Mouse (Mus musculus) adrenal gland, adult 18-20 months (tissue): ENCODE results near the gene Bpifb5. TPM values are rescaled to one million over a fixed set of nuclear protein-coding genes. Genes with fewer than 3 reads are reported as not detected.
"Not testable (repeated sequence)": the region's sequence is repeated elsewhere in the genome, so short reads cannot be mapped to it uniquely, and the experiment has no call there.

Experiments used
- DNase-seq, 2 experiments: peaks; one replicate each; pipeline ENCODE4 v3.0.0; 2021 to 2022; ENCODE audit warnings: low spot score in 2 of 2
- total RNA-seq, 2 experiments: library from RNA; stranded (reverse); gene quantifications; 1 replicate in 1 of 2; 2 replicates in 1 of 2; pipeline ENCODE4 v1.2.3; 2021

Gene Bpifb5
- total RNA-seq, 2 experiments from 2014 or later: not detected

DNA sequence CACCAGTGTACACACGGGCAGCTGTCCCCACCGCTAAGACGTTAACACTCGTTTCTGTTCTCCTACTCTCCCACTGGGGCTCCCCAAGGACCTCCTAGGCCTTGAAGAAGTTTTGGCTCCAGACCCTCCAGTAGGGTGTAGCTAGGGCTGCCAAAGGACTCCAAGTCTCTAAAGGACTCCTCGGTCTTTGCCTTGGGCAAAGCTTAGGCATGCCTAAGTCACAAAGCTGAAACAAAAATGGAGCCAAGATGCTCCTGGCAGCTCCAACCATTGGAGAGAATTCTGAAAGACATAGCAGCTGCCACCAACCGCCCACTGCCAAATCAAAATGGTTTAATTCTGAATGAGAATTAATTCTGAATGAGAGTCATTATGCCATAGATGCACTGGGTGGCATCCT, 9.9 kb downstream of the Bpifb5 start:
- DNase-seq: no peak

GRCm38 (mm10) chr2:154240771-154241170, 17.2 kb downstream of the Bpifb5 start:
- DNase-seq: no peak

DNA sequence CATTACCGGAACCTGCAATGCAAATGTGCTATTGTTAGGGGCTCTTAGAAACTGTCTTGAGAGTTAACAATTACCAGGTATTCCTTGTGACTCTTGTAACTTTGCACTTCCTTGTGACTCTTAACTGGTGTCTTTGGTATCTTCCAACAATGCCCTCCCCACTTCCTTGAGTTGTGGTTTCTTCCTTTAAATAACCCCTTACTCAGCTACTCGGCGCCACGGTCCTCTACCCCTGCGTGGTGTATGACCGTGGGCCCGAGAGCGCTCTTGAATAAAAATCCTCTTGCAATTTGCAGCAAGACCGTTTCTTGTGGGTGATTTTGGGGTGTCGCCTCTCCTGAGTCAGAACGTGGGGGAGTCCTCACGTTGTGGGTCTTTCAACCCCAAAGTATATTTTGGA, 19.2 kb downstream of the Bpifb5 start:
- not testable (repeated sequence) for DNase-seq

- no peak for DNase-seq
Observed at GRCm38 (mm10) chr2:154243356-154244036, 20.0 kb downstream of the Bpifb5 start.

DNA sequence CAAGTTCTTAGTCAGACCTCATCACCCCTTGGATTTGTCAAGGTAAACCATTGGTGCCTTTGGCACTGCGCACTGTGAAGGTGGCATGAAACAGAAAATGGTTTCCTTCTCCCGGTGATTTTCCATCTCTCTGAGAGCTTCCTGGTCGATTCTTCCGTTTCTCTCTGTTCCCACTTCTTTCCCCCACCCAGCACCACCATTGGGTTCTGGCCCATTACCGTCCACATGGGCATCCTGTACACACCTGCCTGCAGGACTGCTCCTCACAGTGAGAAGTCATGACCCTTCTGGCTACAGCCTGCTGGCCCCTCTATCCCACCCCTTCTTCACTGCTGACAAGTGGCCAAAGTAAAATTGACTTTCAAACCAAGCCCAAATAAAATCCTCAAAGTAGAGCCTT, 21.8 kb downstream of the Bpifb5 start:
- DNase-seq: no peak

DNA sequence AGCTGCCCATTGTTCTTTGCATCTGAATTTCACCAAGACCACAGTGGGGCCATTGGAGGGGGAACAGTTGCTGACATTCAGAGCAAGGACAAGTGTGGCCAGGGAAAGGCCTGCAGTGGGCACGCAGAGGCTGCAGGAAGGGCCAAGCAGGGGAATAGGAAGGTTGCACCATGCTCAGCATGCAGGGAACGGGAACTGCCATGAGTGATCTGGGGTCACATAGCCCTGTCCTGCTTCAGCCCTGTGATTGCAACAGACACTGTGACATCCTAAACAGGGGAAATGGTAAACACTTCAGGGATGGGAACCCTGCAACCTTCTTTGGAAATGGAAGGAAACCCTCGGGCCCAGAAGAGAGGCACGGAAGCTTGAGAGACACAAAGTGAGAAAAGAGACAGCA, 31.7 kb downstream of the Bpifb5 start:
- DNase-seq: not testable (repeated sequence)

GRCm38 (mm10) chr2:154255770-154256169, 32.2 kb downstream of the Bpifb5 start:
- no peak for DNase-seq

GRCm38 (mm10) chr2:154257554-154257953, 34.0 kb downstream of the Bpifb5 start, which contains the start of gene Bpifb9a:
Gene Bpifb9a (plus strand): TSS chr2:154257854.
- not testable (repeated sequence) for DNase-seq

DNA sequence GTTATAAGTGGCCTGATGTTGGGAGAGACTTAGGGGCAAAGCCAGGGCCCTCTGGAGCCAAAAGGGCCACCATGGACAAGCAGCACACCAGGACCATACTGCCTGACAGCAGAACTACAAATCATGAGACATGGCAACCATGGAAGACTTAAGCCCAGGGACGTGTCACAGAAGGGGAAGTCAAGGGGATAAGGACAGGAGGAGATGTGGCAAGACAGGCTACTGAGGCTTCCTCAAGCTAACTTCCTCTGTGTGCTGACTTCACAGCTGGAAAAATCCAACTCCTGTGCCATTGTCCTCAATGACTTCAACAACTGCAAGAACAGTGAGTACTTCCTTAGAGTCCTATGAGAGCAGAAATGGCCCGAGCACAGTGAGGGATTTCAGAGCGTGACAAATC, 40.9 kb downstream of the Bpifb5 start:
- not testable (repeated sequence) for DNase-seq

Other genes with a start within 250 kb of the Bpifb5 start
- gene Bpifa6, start 248.8 kb upstream of the Bpifb5 start, total RNA-seq: not detected
- not detected for gene Bpifa2, start 215.5 kb upstream of the Bpifb5 start, total RNA-seq
- gene Bpifa3, start 93.4 kb upstream of the Bpifb5 start, total RNA-seq: not detected
- under 1 TPM in 1 of 2 experiments, not detected in 1; 0.35 TPM for gene Bpifa1, start 80.9 kb upstream of the Bpifb5 start, total RNA-seq
- not detected for gene Bpifa5, start 61.1 kb upstream of the Bpifb5 start, total RNA-seq
- not detected for gene Bpifb1, start 32.9 kb upstream of the Bpifb5 start, total RNA-seq
- gene Bpifb9a, start 34.1 kb downstream of the Bpifb5 start, total RNA-seq: not detected
- not detected for gene Bpifb9b, start 83.5 kb downstream of the Bpifb5 start, total RNA-seq
- 10 to 100 TPM in 1 of 2 experiments, 1 to 10 TPM in 1; 9.3 to 13.6 TPM for gene Cdk5rap1, start 149.3 kb downstream of the Bpifb5 start, total RNA-seq
- 10 to 100 TPM; 23.8 to 29.3 TPM for gene Snta1, start 184.4 kb downstream of the Bpifb5 start, total RNA-seq
- 10 to 100 TPM; 28.7 to 36.9 TPM for gene Cbfa2t2, start 212.7 kb downstream of the Bpifb5 start, total RNA-seq